Mouse (Mus musculus) A20 (cell line): ENCODE data around the gene Ppfibp1.

Experiments used
- DNase-seq: peaks from one replicate; pipeline ENCODE4 v3.0.0-alpha.2; 2011; ENCODE audit warnings: low read depth, low spot score

Ppfibp1 gene

GRCm38 (mm10) chr6:147032303-147032925 is 144.1 kb downstream of the Ppfibp1 start, which contains the start of gene Rep15:
Gene Rep15, plus strand, starts transcription at chr6:147032584.
- no peak for DNase-seq

- peak; percentile 91 for DNase-seq
Measured at GRCm38 (mm10) chr6:147042291-147043290, 154.3 kb downstream of the Ppfibp1 start, which contains the start of gene Mrps35. Gene Mrps35, plus strand, starts transcription at chr6:147042764.

- DNase-seq: peak; percentile 44
Measured at GRCm38 (mm10) chr6:147043633-147044032, 155.3 kb downstream of the Ppfibp1 start.

- DNase-seq: no peak
Measured at GRCm38 (mm10) chr6:147049239-147049805, 161.0 kb downstream of the Ppfibp1 start.

GRCm38 (mm10) chr6:147051666-147052065 is 163.4 kb downstream of the Ppfibp1 start:
- no peak for DNase-seq

- no peak for DNase-seq
Measured at GRCm38 (mm10) chr6:147052440-147052839, 164.2 kb downstream of the Ppfibp1 start.

- DNase-seq: no peak
Measured at GRCm38 (mm10) chr6:147053785-147054646, 165.7 kb downstream of the Ppfibp1 start.

- no peak for DNase-seq
Measured at GRCm38 (mm10) chr6:147055374-147055977, 167.2 kb downstream of the Ppfibp1 start.

GRCm38 (mm10) chr6:147059326-147059725 is 171.0 kb downstream of the Ppfibp1 start:
- DNase-seq: no peak

- DNase-seq: peak; percentile 14
Measured at GRCm38 (mm10) chr6:147061630-147062029, 173.3 kb downstream of the Ppfibp1 start.

- DNase-seq: no peak
Measured at GRCm38 (mm10) chr6:147062034-147062433, 173.7 kb downstream of the Ppfibp1 start.

- no peak for DNase-seq
Measured at GRCm38 (mm10) chr6:147062694-147063093, 174.4 kb downstream of the Ppfibp1 start.

GRCm38 (mm10) chr6:147064226-147064943 is 176.1 kb downstream of the Ppfibp1 start:
- DNase-seq: no peak

GRCm38 (mm10) chr6:147064944-147065261 is 176.6 kb downstream of the Ppfibp1 start:
- DNase-seq: no peak

- DNase-seq: no peak
Measured at GRCm38 (mm10) chr6:147075808-147076387, 187.6 kb downstream of the Ppfibp1 start.

GRCm38 (mm10) chr6:147076878-147077277 is 188.6 kb downstream of the Ppfibp1 start:
- DNase-seq: no peak

- DNase-seq: no peak
Measured at GRCm38 (mm10) chr6:147079919-147080318, 191.6 kb downstream of the Ppfibp1 start.
